Mouse (Mus musculus) mesoderm, embryonic 11.5 days (tissue): Measurements from ENCODE around the gene Uhmk1.
"Not testable (repeated sequence)": the region's sequence is repeated elsewhere in the genome, so short reads cannot be mapped to it uniquely, and the experiment has no call there.

ENCODE experiments used
- DNase-seq: peaks from one replicate; pipeline ENCODE4 v3.0.0-alpha.2; 2012; ENCODE audit warnings: low read depth, low spot score

The Uhmk1 gene

GRCm38 (mm10) chr1:170214757-170215522 lies at the start of gene Uhmk1:
Gene Uhmk1 (minus strand): TSS chr1:170215397.
- peak; percentile 84 for DNase-seq

DNA sequence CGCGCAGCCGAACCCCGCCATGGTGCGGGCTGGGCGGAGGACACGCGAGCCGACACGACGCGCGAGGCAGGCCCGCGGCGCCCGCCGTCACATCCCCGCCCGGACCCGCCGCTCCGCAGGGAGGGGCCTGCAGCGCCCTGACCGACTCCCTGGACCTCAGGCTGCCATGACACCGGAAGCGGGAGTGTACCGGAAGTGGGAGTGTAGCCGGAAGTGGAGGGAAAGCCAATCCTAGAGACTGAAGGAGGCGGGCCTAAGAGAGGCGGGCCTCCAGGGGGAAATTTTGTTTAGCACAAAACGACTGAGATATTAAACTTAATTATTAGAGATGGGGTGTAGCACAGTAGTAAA lies 40.3 kb upstream of the Uhmk1 start:
- peak; percentile 81 for DNase-seq

DNA sequence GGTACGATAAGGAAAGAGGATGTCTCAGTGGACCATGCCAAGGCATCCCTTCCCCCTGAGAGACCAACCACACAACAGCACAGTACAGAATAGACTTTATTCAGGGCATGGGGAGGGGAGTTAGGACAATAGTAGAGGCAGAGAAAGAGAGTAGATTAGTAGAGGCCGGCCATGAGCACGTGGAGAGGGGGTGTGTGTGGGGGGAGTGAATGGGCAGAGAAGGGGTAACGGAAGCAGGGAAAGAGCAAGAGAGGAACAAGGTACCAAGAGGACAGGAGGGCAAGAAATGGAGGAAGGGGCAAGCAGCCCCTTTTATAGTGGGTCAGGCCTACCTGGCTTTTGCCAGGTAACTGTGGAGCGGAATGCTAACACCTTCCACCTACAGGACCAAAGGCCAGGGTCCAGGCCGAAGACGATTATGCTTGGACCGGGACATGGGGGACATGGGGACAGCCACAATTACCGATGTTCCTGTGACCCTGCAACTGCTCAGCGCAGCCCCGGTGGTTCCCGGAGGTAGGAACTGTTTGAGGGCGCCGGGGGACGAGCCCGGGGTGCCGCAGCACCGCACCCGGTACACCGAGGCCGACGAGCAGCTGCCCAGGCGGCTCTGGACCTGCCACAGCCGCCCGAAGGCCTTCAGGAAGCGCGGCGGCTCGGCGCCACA lies 39.8 kb upstream of the Uhmk1 start:
- no peak for DNase-seq

GRCm38 (mm10) chr1:170245016-170245415 lies 29.8 kb upstream of the Uhmk1 start:
- DNase-seq = no peak

GRCm38 (mm10) chr1:170232688-170233087 lies 17.5 kb upstream of the Uhmk1 start, which contains the start of gene Sh2d1b2:
Gene Sh2d1b2 (plus strand): TSS chr1:170232749.
- DNase-seq = not testable (repeated sequence)

GRCm38 (mm10) chr1:170223276-170223675 lies 8.1 kb upstream of the Uhmk1 start:
- DNase-seq = no peak

- DNase-seq = no peak
Observed at GRCm38 (mm10) chr1:170220351-170220750, 5.2 kb upstream of the Uhmk1 start.

GRCm38 (mm10) chr1:170218091-170218884 lies 3.1 kb upstream of the Uhmk1 start:
- DNase-seq = peak; percentile 36

- no peak for DNase-seq
Observed at GRCm38 (mm10) chr1:170215590-170215989, 393 bp upstream of the Uhmk1 start.

DNA sequence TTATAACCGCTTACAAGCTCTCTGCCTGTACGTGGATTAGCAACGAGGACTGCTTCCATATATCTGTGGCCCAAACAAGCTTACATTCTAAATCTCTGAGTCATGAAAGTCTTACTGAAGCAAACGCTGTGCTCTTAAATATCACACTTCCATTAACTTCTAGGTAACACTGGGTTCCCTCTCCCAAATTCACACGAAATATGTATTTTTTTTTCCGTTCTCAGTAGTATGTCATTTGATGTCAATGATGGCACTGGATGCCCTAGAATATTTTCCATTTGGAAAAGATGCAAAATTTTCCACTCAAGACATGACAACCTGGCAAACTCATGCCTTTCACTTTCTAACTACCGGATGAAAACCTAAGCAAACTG lies 827 bp downstream of the Uhmk1 start:
- DNase-seq = no peak

DNA sequence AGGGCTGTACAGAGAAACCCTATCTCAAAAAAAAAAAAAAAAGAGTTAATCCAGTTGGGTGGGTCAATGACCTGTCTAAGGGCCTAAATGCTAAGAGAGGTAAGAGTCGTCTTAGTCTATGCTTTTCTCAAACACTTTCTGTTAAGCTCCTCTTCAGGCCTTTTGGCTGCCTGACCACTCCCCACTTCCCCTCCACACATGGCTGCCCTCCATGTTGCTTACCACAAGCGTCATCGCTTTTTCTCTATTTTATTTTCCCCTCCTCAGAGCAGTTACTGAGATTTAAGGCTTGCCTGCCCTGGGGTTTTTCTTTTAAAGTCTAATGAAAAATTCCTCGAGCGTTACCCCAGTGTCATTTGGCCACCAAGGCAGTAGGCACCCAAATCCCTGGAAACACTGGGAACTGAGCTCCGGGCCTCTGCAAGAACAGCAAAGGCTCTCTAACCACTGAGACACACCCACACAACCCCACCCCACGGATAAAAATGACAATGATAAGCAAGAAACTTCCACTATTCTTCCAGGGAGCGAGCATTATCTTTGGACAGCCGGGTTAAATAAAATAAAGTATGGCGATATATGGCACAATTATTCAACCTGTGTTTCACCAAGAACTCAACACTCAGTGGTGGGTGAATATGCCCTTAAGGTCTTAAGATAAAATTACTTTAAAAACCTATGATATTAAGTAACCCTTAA lies 1.9 kb downstream of the Uhmk1 start:
- no peak for DNase-seq

- no peak for DNase-seq
Observed at GRCm38 (mm10) chr1:170206395-170206794, 8.8 kb downstream of the Uhmk1 start.

GRCm38 (mm10) chr1:170200379-170200778 lies 14.8 kb downstream of the Uhmk1 start:
- DNase-seq = peak; percentile 24

GRCm38 (mm10) chr1:170196211-170196610 lies 19.0 kb downstream of the Uhmk1 start:
- DNase-seq = no peak

DNA sequence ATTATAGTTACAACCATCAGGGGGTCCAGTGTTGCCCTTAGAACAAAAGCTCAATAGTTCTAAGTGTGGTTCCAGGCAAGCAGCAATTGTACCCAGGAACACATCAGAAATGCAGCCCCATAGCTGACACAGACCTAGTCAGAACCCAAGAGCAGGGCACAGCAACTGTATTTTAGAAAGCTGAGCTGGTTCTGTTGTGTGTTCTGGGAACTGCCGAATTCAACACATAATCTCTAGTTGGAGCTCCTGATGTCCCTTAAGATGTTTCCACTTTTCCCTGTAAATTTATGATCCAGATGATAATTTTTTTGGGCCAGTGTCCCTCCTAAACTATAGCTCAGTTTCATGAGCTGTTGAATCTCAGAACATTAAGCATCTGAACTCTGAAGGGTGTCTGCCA lies 23.3 kb downstream of the Uhmk1 start:
- no peak for DNase-seq

- no peak for DNase-seq
Observed at GRCm38 (mm10) chr1:170190225-170190624, 25.0 kb downstream of the Uhmk1 start.

- no peak for DNase-seq
Observed at GRCm38 (mm10) chr1:170188601-170189000, 26.6 kb downstream of the Uhmk1 start.

DNA sequence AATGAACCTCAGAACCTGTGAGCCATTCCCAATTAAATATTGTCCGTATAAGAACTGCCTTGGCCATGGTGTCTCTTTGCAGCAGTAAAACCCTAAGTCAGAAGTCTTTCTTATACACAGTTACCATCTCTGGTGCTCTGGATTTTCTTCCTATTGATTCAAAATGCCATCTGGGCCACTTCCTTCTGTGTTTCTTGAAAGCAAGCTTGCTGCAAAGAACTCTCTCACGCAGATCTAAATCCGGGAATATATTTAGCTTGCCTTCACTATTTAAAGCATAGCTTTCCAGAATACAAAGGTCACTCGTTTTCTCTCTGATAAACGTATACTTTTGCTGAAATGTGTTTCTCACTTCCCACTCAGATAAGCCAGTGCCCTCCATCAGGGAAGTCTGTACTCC lies 28.7 kb downstream of the Uhmk1 start:
- no peak for DNase-seq

DNA sequence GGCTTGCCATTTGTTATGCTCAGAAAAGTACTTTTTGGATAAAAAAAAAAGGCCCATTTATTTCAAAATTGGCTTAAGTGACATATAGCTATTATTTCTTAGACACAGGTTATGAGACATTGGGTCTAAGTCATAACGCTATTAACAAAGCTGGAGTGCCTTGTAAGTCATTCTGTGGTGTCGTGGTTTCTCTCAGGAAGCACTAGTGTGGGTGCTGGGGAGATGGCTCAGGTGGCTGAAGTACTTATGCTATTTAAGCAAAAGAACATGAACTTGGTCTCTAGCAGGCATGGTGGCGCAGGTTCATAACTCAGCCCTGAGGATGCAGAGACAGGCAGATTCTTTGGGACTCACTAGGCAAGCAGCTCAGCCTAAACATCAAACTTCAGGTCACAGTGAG lies 30.1 kb downstream of the Uhmk1 start:
- no peak for DNase-seq

DNA sequence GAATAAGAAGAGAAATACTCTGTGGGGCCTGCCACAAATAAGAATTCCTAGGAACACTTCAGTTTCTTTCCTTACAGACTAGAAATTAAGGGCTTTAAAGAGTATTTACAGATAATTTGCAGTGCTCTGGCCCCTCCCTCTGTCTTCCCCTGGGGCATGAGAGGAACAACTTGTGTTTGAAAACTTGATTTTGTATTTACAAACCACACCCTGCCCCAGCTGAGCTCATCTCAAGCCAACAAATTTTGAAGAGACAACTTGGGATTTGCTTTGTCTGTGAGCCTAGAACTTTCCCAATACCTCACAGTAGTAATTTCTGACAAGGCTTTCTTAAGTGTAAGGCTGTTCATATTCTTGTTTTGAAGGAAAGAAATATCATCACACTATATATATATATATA lies 32.5 kb downstream of the Uhmk1 start:
- no peak for DNase-seq

GRCm38 (mm10) chr1:170176661-170177239 lies 38.4 kb downstream of the Uhmk1 start:
- DNase-seq = no peak
